Mouse (Mus musculus): ENCODE data around the gene Cnn2.

Cnn2 gene

GRCm38 (mm10) chr10:79983670-79984069 lies 4.7 kb upstream of the Cnn2 start:
- H3K36me3 ChIP-seq (ENCODE audit: insufficient read depth, low read length), result peaks cover 43% of the 10 kb centered on the region
- TF ChIP-seq CTCF (conservative IDR thresholded peaks at IDR 0.05; ENCODE audit: low read length), result no peak
- no peak for TF ChIP-seq NANOG (IDR thresholded peaks at IDR 0.05; ENCODE audit: borderline replicate concordance, low read length)
- TF ChIP-seq POU5F1 (IDR thresholded peaks at IDR 0.05; ENCODE audit: borderline replicate concordance, low read length), result no peak
- H3K9me3 ChIP-seq (ENCODE audit: low read length), result no peaks in the 10 kb centered on the region
- peaks cover 77% of the 10 kb centered on the region for H3K4me1 ChIP-seq (replicated peaks; ENCODE audit: low read depth, low read length)
- peaks cover 6% of the 10 kb centered on the region for H3K27me3 ChIP-seq (ENCODE audit: insufficient read depth, low read length)
- H3K4me3 ChIP-seq (replicated peaks; ENCODE audit: low read length), result peak overlapping the region; percentile 86

GRCm38 (mm10) chr10:79984195-79984816 lies 4.1 kb upstream of the Cnn2 start, which contains the start of gene Tmem259:
Tmem259 (minus strand) TSS chr10:79984330.
- Histone ChIP-seq H3K27me3 (ENCODE audit: insufficient read depth, low read length) (peaks cover 12% of the 10 kb centered on the region), H3K4me3 (replicated peaks; ENCODE audit: low read length) (peak within 1 kb of the TSS; percentile 86)
- TF ChIP-seq POU5F1 (IDR thresholded peaks at IDR 0.05; ENCODE audit: borderline replicate concordance, low read length) (no peak), NANOG (IDR thresholded peaks at IDR 0.05; ENCODE audit: borderline replicate concordance, low read length) (no peak), CTCF (conservative IDR thresholded peaks at IDR 0.05; ENCODE audit: low read length) (peak; percentile 31)

GRCm38 (mm10) chr10:79984871-79985270 lies 3.5 kb upstream of the Cnn2 start:
- peaks cover 77% of the 10 kb centered on the region for H3K4me1 ChIP-seq (replicated peaks; ENCODE audit: low read depth, low read length)
- H3K27me3 ChIP-seq (ENCODE audit: insufficient read depth, low read length), result peaks cover 18% of the 10 kb centered on the region
- peak overlapping the region; percentile 86 for H3K4me3 ChIP-seq (replicated peaks; ENCODE audit: low read length)
- no peak for TF ChIP-seq CTCF (conservative IDR thresholded peaks at IDR 0.05; ENCODE audit: low read length)
- TF ChIP-seq NANOG (IDR thresholded peaks at IDR 0.05; ENCODE audit: borderline replicate concordance, low read length), result no peak
- H3K36me3 ChIP-seq (ENCODE audit: insufficient read depth, low read length), result peaks cover 31% of the 10 kb centered on the region
- H3K9me3 ChIP-seq (ENCODE audit: low read length), result no peaks in the 10 kb centered on the region

More at GRCm38 (mm10) chr10:79984195-79984816, 4.1 kb upstream of the Cnn2 start, which contains the start of gene Tmem259:
- Histone ChIP-seq H3K36me3 (ENCODE audit: insufficient read depth, low read length) (peaks cover 37% of the 10 kb centered on the region), H3K9me3 (ENCODE audit: low read length) (no peaks in the 10 kb centered on the region), H3K4me1 (replicated peaks; ENCODE audit: low read depth, low read length) (peaks cover 77% of the 10 kb centered on the region)

- TF ChIP-seq POU5F1 (IDR thresholded peaks at IDR 0.05; ENCODE audit: borderline replicate concordance, low read length), result no peak
- Histone ChIP-seq H3K4me1 (replicated peaks; ENCODE audit: low read depth, low read length) (peaks cover 76% of the 10 kb centered on the region), H3K27me3 (ENCODE audit: insufficient read depth, low read length) (peaks cover 22% of the 10 kb centered on the region), H3K36me3 (ENCODE audit: insufficient read depth, low read length) (peaks cover 24% of the 10 kb centered on the region), H3K9me3 (ENCODE audit: low read length) (no peaks in the 10 kb centered on the region), H3K4me3 (replicated peaks; ENCODE audit: low read length) (peak overlapping the region; percentile 86)
Measured at GRCm38 (mm10) chr10:79985334-79986231, 2.8 kb upstream of the Cnn2 start.

GRCm38 (mm10) chr10:79986232-79986878 lies 2.0 kb upstream of the Cnn2 start:
- Histone ChIP-seq H3K4me3 (replicated peaks; ENCODE audit: low read length) (peak overlapping the region; percentile 86), H3K9me3 (ENCODE audit: low read length) (no peaks in the 10 kb centered on the region), H3K36me3 (ENCODE audit: insufficient read depth, low read length) (peaks cover 20% of the 10 kb centered on the region), H3K27me3 (ENCODE audit: insufficient read depth, low read length) (peaks cover 22% of the 10 kb centered on the region), H3K4me1 (replicated peaks; ENCODE audit: low read depth, low read length) (peaks cover 76% of the 10 kb centered on the region)
- TF ChIP-seq POU5F1 (IDR thresholded peaks at IDR 0.05; ENCODE audit: borderline replicate concordance, low read length) (no peak), NANOG (IDR thresholded peaks at IDR 0.05; ENCODE audit: borderline replicate concordance, low read length) (no peak), CTCF (conservative IDR thresholded peaks at IDR 0.05; ENCODE audit: low read length) (no peak)

- peaks cover 5% of the 10 kb centered on the region for H3K9me3 ChIP-seq (ENCODE audit: low read length)
- H3K36me3 ChIP-seq (ENCODE audit: insufficient read depth, low read length), result peaks cover 20% of the 10 kb centered on the region
- peaks cover 71% of the 10 kb centered on the region for H3K4me1 ChIP-seq (replicated peaks; ENCODE audit: low read depth, low read length)
- H3K4me3 ChIP-seq (replicated peaks; ENCODE audit: low read length), result peak overlapping the region; percentile 86
- no peak for TF ChIP-seq NANOG (IDR thresholded peaks at IDR 0.05; ENCODE audit: borderline replicate concordance, low read length)
- TF ChIP-seq CTCF (conservative IDR thresholded peaks at IDR 0.05; ENCODE audit: low read length), result peak; percentile 98
- peaks cover 22% of the 10 kb centered on the region for H3K27me3 ChIP-seq (ENCODE audit: insufficient read depth, low read length)
Measured at GRCm38 (mm10) chr10:79986963-79987362, 1.4 kb upstream of the Cnn2 start.

GRCm38 (mm10) chr10:79987771-79988505 lies 446 bp upstream of the Cnn2 start:
- peaks cover 22% of the 10 kb centered on the region for H3K36me3 ChIP-seq (ENCODE audit: insufficient read depth, low read length)
- TF ChIP-seq NANOG (IDR thresholded peaks at IDR 0.05; ENCODE audit: borderline replicate concordance, low read length), result no peak
- no peak for TF ChIP-seq CTCF (conservative IDR thresholded peaks at IDR 0.05; ENCODE audit: low read length)
- TF ChIP-seq POU5F1 (IDR thresholded peaks at IDR 0.05; ENCODE audit: borderline replicate concordance, low read length), result no peak
- peaks cover 22% of the 10 kb centered on the region for H3K27me3 ChIP-seq (ENCODE audit: insufficient read depth, low read length)
- peak overlapping the region; percentile 86 for H3K4me3 ChIP-seq (replicated peaks; ENCODE audit: low read length)
- H3K9me3 ChIP-seq (ENCODE audit: low read length), result peaks cover 5% of the 10 kb centered on the region
- H3K4me1 ChIP-seq (replicated peaks; ENCODE audit: low read depth, low read length), result peaks cover 67% of the 10 kb centered on the region

Measured in E14TG2a.4 (cell line).